In the genomic region with DNA sequence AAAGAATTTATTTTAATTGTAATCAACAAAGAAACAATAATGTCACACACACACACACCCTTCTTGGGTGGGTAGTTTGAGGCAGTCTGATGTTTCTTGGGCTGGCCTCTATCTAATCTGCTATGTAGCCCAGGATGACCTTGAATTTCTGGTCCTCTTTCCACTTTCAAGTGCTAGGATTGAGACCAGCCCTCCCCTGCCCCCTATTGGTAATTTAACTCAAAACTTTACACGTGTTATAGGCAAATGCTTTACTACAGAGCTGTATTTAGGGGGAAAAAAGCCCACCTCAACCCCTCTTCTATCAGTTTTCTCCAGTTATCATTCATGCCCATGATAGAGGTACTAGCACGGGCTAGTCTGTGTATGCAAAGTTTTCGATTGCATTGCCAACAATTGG, we compare ENCODE assay signal across 18 mouse cellular contexts. TPM values are rescaled to one million over a fixed set of nuclear protein-coding genes. Genes with fewer than 3 reads are reported as not detected.
DNase-seq lines count a peak whose midpoint lies in the region; ATAC-seq and TF ChIP-seq lines count a peak whose summit lies in the region.
"Had no signal": no experiment of that assay in that cellular context is flagged by ENCODE, and none has a peak within 500 bp of the region (broad histone marks: within the 10 kb centered on the region; RNA-seq: fewer than 3 reads in every experiment).

No protein-coding gene starts in this region.

- no peak overlapping the region for H3K27ac ChIP-seq in kidney, postnatal 0 days
- H3K27ac ChIP-seq in kidney, embryonic 15.5 days = no peak overlapping the region
- H3K27ac ChIP-seq: heart, embryonic 10.5 days; intestine, embryonic 15.5 days; liver, embryonic 12.5 days had no signal

- no peak overlapping the region for H3K9ac ChIP-seq in kidney, postnatal 0 days (ENCODE audit: low read depth, low read length)
- H3K9ac ChIP-seq in kidney, embryonic 15.5 days = no peak overlapping the region
- H3K9ac ChIP-seq: intestine, embryonic 15.5 days; liver, embryonic 12.5 days had no signal

- H3K4me1 ChIP-seq in kidney, postnatal 0 days (replicated peaks; ENCODE audit: insufficient read depth, low read length) = 0 out of 2 replicates have a peak, but pooled peaks cover 2% of the 10 kb centered on the region
- peaks cover 30% of the 10 kb centered on the region for H3K4me1 ChIP-seq in kidney, embryonic 15.5 days

- no peak for ATAC-seq in kidney, postnatal 0 days (replicated peaks; ENCODE audit: low FRiP score, low read depth)
- ATAC-seq in kidney, embryonic 15.5 days (replicated peaks; ENCODE audit: low FRiP score) = no peak
- no peak for ATAC-seq in inflammation-experienced regulatory T-cells, adult 6 months
- no peak for ATAC-seq in erythroid progenitor cell, adult 5-6 weeks (replicated peaks; ENCODE audit: low FRiP score, poor library complexity, severe bottlenecking)
- ATAC-seq: forebrain, embryonic 16.5 days; intestine, embryonic 15.5 days; liver, embryonic 12.5 days had no signal

- H3K4me3 ChIP-seq in kidney, postnatal 0 days (replicated peaks; ENCODE audit: low read depth, low read length) = no peak overlapping the region
- no peak overlapping the region for H3K4me3 ChIP-seq in kidney, embryonic 15.5 days (replicated peaks)
- H3K4me3 ChIP-seq: heart, embryonic 10.5 days; intestine, embryonic 15.5 days; liver, embryonic 12.5 days had no signal

- TF ChIP-seq CTCF in kidney, postnatal 0 days (IDR thresholded peaks at IDR 0.05; ENCODE audit: low read depth) = peak; percentile 57

- H3K9me3 ChIP-seq in kidney, postnatal 0 days (replicated peaks; ENCODE audit: low read length) = no peaks in the 10 kb centered on the region
- H3K9me3 ChIP-seq in kidney, embryonic 15.5 days (replicated peaks) = no peaks in the 10 kb centered on the region
- H3K9me3 ChIP-seq: heart, embryonic 10.5 days; intestine, embryonic 15.5 days; liver, embryonic 12.5 days had no signal

- DNase-seq in kidney, postnatal 0 days (ENCODE audit: low spot score) = no peak
- DNase-seq in 3T3-L1 (ENCODE audit: low read depth, low spot score) (peak; percentile 39), A20 (ENCODE audit: low read depth, low spot score) (peak; percentile 31), R1 (ENCODE audit: low read depth, low spot score) (peak; percentile 71)
- DNase-seq: adrenal gland, adult 2 months; cerebellum, adult 2 months; gastrocnemius, postnatal 14 days; heart, postnatal 4 days; right cerebral cortex, postnatal 25 days; thymus, postnatal 25 days had no signal

- H3K36me3 ChIP-seq in kidney, postnatal 0 days (ENCODE audit: insufficient read depth, low read length) = no peaks in the 10 kb centered on the region
- H3K36me3 ChIP-seq in kidney, embryonic 15.5 days = no peaks in the 10 kb centered on the region
- H3K36me3 ChIP-seq: heart, embryonic 10.5 days; intestine, embryonic 15.5 days; liver, embryonic 12.5 days had no signal

- H3K4me2 ChIP-seq in kidney, postnatal 0 days (ENCODE audit: low read length) = no peak overlapping the region
- H3K4me2 ChIP-seq in kidney, embryonic 15.5 days = no peak overlapping the region
- H3K4me2 ChIP-seq: intestine, embryonic 15.5 days; liver, embryonic 12.5 days had no signal

- no peaks in the 10 kb centered on the region for H3K27me3 ChIP-seq in kidney, postnatal 0 days (ENCODE audit: insufficient read depth, low read length)
- no peaks in the 10 kb centered on the region for H3K27me3 ChIP-seq in kidney, embryonic 15.5 days
- H3K27me3 ChIP-seq: intestine, embryonic 15.5 days had no signal

- WGBS in kidney, postnatal 0 days = 71% methylated on average over 3 of the region's 3 CpGs
- 73% methylated on average over 3 of the region's 3 CpGs for WGBS in kidney, embryonic 15.5 days

RNA-seq across cellular contexts. Expression of gene Tango6, which starts 37.9 kb away (rescaled TPM):
- 6.4 and 7.7 TPM in 2 replicates for polyA plus RNA-seq in kidney, postnatal 0 days (2015; fragmentation: Nextera tagmentation; extraction: Ambion mirVana)
- polyA plus RNA-seq in kidney, embryonic 15.5 days (2015; fragmentation: Nextera tagmentation; extraction: Ambion mirVana) = 11.6 and 12.3 TPM in 2 replicates
- polyA plus RNA-seq in inflammation-experienced regulatory T-cells, adult 6 months (2017; shearing (Covaris generic)) = 1 to 10 TPM; 2.7 to 9.7 (median 7.2) TPM
- 2.1 TPM in 1 of 2 replicates, not detected in the other for total RNA-seq in erythroid progenitor cell, adult 5-6 weeks (2015; ENCODE audit: low replicate concordance)
- total RNA-seq in erythroid progenitor cell, adult 5-6 weeks (2017; ENCODE audit: low replicate concordance) = 0.15 and 0.77 TPM in 2 replicates

RNA-seq across cellular contexts. Expression of gene Cdh1, which starts 41.8 kb away (rescaled TPM):
- polyA plus RNA-seq in kidney, postnatal 0 days (2015; fragmentation: Nextera tagmentation; extraction: Ambion mirVana) = 74.0 and 89.3 TPM in 2 replicates
- 80.8 and 81.7 TPM in 2 replicates for polyA plus RNA-seq in kidney, embryonic 15.5 days (2015; fragmentation: Nextera tagmentation; extraction: Ambion mirVana)
- polyA plus RNA-seq in inflammation-experienced regulatory T-cells, adult 6 months (2017; shearing (Covaris generic)) = 1 to 10 TPM in 2 of 3 experiments, under 1 TPM in 1; 0.26 to 2.4 (median 1.1) TPM
- total RNA-seq in erythroid progenitor cell, adult 5-6 weeks (2015; ENCODE audit: low replicate concordance) = 1.8 TPM in 1 of 2 replicates, not detected in the other
- total RNA-seq in erythroid progenitor cell, adult 5-6 weeks (2017; ENCODE audit: low replicate concordance) = 0.08 and 0.64 TPM in 2 replicates
- total RNA-seq: megakaryocyte-erythroid progenitor cell, adult 5-6 weeks had no signal

Comparison
In these comparisons a context has a peak if more than half of its experiments do, and no peak if none do; other contexts are left out.
1. RNA of gene Cdh1, which starts 41.8 kb away (polyA plus RNA-seq): 80.8 to 81.7 TPM in kidney, embryonic 15.5 days and 74.0 to 89.3 TPM in kidney, postnatal 0 days; 0.26 to 2.4 TPM in inflammation-experienced regulatory T-cells, adult 6 months; every median in the first group is over 10 times any median in the second.